Mouse (Mus musculus): ENCODE results near the gene Asb3. TPM values are rescaled to one million over a fixed set of nuclear protein-coding genes. Genes with fewer than 3 reads are reported as not detected.
"Not testable (repeated sequence)": the region's sequence is repeated elsewhere in the genome, so short reads cannot be mapped to it uniquely, and the experiment has no call there.

The Asb3 gene
- total RNA-seq, 1 experiment from 2014 or later = 18.7 TPM

DNA sequence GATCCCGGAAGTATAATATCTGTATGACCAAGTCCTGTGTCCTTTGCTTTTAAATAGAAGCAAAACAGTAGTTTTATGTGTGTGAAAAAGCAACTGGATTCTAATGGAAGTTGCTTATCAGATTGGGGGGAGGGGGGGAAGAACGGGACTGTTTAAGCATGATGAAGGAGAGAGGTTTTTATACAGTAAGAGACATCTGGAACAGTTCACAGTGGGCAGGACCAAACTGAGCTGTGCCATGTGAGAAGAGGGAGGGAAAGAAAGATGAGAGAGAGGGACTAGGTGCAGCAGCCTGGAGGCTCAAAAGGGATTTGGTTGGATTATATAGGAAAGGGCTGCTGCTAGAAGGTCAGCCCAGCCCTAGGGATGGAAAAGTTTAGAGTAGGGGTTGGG is 101.4 kb downstream of the Asb3 start:
- peak; percentile 44 to 49; a peak in 3 of 4 replicates for ATAC-seq (replicated peaks in 1 of 2; ENCODE audit: insufficient read depth in 1 of 2, low FRiP score in 2 of 2, low TSS enrichment in 1 of 2, low read depth in 1 of 2, poor library complexity in 2 of 2, severe bottlenecking in 2 of 2)

DNA sequence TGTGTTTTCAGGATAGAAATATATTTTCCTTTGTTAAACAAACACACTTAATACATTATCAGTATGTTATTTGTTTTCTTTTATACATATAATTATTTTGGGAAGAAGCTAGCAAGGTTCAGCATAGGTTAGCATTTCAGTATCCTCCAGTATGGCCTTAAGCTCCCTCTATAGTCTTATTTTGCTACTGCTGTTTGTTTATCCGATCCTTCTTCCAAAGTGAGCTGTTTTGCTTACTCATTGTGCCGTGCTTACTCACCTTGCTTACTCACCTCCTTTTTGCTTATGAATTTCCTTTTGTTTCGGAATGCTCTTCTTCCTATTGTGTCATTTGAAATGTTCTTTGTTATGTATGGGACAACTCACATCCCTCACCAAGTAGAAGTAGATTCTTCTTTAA is 111.5 kb downstream of the Asb3 start:
- no peak for ATAC-seq (replicated peaks in 1 of 2; ENCODE audit: insufficient read depth in 1 of 2, low FRiP score in 2 of 2, low TSS enrichment in 1 of 2, low read depth in 1 of 2, poor library complexity in 2 of 2, severe bottlenecking in 2 of 2)

GRCm38 (mm10) chr11:30998199-30998598 is 113.0 kb downstream of the Asb3 start:
- ATAC-seq (replicated peaks in 1 of 2; ENCODE audit: insufficient read depth in 1 of 2, low FRiP score in 2 of 2, low TSS enrichment in 1 of 2, low read depth in 1 of 2, poor library complexity in 2 of 2, severe bottlenecking in 2 of 2) = no peak

DNA sequence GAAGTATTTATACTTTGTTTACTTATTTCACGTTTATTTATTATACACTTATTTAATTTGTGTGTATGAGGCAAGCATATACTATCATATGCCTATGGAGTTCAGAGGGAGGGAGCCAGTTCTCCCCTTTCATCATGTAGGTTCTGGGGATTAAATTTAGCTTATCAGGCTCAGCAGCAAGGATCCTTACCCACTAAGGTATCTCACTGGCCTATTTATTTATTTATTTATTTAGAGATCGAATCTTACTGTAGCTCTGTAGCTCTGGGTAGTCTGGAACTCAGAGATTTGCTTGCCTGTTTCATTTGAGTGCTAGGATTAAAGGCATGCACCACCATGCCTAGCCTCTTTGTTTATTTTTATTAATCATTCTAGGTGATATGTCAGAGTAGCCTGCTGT is 113.5 kb downstream of the Asb3 start:
- no peak for ATAC-seq (replicated peaks in 1 of 2; ENCODE audit: insufficient read depth in 1 of 2, low FRiP score in 2 of 2, low TSS enrichment in 1 of 2, low read depth in 1 of 2, poor library complexity in 2 of 2, severe bottlenecking in 2 of 2)

- ATAC-seq (replicated peaks in 1 of 2; ENCODE audit: insufficient read depth in 1 of 2, low FRiP score in 2 of 2, low TSS enrichment in 1 of 2, low read depth in 1 of 2, poor library complexity in 2 of 2, severe bottlenecking in 2 of 2) = peak; percentile 56 to 70; a peak in 3 of 4 replicates
Observed at GRCm38 (mm10) chr11:31000028-31000427, 114.8 kb downstream of the Asb3 start.

GRCm38 (mm10) chr11:31001169-31001908 is 116.1 kb downstream of the Asb3 start:
- no peak for ATAC-seq (replicated peaks in 1 of 2; ENCODE audit: insufficient read depth in 1 of 2, low FRiP score in 2 of 2, low TSS enrichment in 1 of 2, low read depth in 1 of 2, poor library complexity in 2 of 2, severe bottlenecking in 2 of 2)

DNA sequence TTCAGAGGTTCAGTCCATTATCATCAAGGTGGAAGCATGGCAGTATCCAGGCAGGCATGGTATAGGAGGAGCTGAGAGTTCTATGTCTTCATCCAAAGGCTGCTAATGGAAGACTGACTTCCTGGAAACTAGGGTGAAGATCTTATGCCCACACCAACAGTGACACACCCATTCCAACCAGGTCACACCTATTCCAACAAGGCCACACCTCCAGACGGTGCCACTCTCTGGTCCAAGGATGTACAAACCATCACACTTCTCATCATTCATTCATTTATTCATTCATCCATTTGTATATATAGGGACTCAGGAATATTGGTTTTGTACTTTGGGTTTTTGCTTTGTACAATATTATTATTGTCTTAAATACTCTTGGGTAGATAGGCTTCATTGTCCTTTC is 124.5 kb downstream of the Asb3 start:
- not testable (repeated sequence) for ATAC-seq (replicated peaks in 1 of 2; ENCODE audit: insufficient read depth in 1 of 2, low FRiP score in 2 of 2, low TSS enrichment in 1 of 2, low read depth in 1 of 2, poor library complexity in 2 of 2, severe bottlenecking in 2 of 2)

DNA sequence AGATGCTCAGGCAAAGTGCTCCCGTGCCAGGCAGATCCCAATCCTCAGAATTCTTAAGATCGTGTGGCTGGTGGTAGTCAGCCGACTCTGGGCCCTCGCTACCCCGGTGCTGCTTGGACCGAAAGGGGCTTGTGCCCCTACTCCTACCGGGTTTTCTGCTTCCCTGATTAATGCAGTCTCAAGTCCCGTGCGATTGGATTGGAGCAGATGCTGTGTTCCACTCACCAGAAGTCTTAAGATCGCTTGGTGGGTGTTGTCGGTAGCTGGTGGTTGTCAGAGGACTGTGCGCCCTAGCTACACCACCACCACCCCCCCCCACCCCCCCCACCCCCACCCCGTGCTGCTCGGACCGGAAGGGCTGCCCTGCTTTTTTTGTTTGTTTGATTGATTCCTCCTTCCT is 132.2 kb downstream of the Asb3 start:
- ATAC-seq (replicated peaks in 1 of 2; ENCODE audit: insufficient read depth in 1 of 2, low FRiP score in 2 of 2, low TSS enrichment in 1 of 2, low read depth in 1 of 2, poor library complexity in 2 of 2, severe bottlenecking in 2 of 2) = not testable (repeated sequence)

GRCm38 (mm10) chr11:31034958-31035357 is 149.7 kb downstream of the Asb3 start:
- ATAC-seq (replicated peaks in 1 of 2; ENCODE audit: insufficient read depth in 1 of 2, low FRiP score in 2 of 2, low TSS enrichment in 1 of 2, low read depth in 1 of 2, poor library complexity in 2 of 2, severe bottlenecking in 2 of 2) = no peak

- no peak for ATAC-seq (replicated peaks in 1 of 2; ENCODE audit: insufficient read depth in 1 of 2, low FRiP score in 2 of 2, low TSS enrichment in 1 of 2, low read depth in 1 of 2, poor library complexity in 2 of 2, severe bottlenecking in 2 of 2)
Observed at GRCm38 (mm10) chr11:31089973-31090372, 204.8 kb downstream of the Asb3 start.

- ATAC-seq (replicated peaks in 1 of 2; ENCODE audit: insufficient read depth in 1 of 2, low FRiP score in 2 of 2, low TSS enrichment in 1 of 2, low read depth in 1 of 2, poor library complexity in 2 of 2, severe bottlenecking in 2 of 2) = no peak
Observed at GRCm38 (mm10) chr11:31090478-31090978, 205.3 kb downstream of the Asb3 start.

GRCm38 (mm10) chr11:31099519-31099918 is 214.3 kb downstream of the Asb3 start:
- not testable (repeated sequence) for ATAC-seq (replicated peaks in 1 of 2; ENCODE audit: insufficient read depth in 1 of 2, low FRiP score in 2 of 2, low TSS enrichment in 1 of 2, low read depth in 1 of 2, poor library complexity in 2 of 2, severe bottlenecking in 2 of 2)

GRCm38 (mm10) chr11:31102188-31102587 is 217.0 kb downstream of the Asb3 start:
- ATAC-seq (replicated peaks in 1 of 2; ENCODE audit: insufficient read depth in 1 of 2, low FRiP score in 2 of 2, low TSS enrichment in 1 of 2, low read depth in 1 of 2, poor library complexity in 2 of 2, severe bottlenecking in 2 of 2) = no peak

DNA sequence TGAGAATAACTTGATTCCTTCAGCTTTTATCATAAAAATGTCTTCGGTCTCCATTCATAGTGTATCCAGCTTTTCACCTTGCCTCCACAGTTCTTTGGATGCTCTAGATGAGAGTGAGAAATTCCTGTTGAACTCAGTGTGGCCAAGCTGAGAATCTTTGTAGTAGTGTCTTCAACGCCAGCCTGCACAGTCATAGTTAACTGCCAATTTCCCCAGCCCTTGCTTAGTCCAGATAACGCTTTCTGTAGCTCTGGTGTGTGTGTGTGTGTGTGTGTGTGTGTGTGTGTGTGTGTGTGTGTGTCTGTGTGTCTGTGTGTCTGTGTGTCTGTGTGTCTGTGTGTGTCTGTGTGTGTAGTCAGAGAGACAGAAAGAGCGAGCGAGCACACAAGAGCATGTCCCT is 220.1 kb downstream of the Asb3 start:
- ATAC-seq (replicated peaks in 1 of 2; ENCODE audit: insufficient read depth in 1 of 2, low FRiP score in 2 of 2, low TSS enrichment in 1 of 2, low read depth in 1 of 2, poor library complexity in 2 of 2, severe bottlenecking in 2 of 2) = no peak

DNA sequence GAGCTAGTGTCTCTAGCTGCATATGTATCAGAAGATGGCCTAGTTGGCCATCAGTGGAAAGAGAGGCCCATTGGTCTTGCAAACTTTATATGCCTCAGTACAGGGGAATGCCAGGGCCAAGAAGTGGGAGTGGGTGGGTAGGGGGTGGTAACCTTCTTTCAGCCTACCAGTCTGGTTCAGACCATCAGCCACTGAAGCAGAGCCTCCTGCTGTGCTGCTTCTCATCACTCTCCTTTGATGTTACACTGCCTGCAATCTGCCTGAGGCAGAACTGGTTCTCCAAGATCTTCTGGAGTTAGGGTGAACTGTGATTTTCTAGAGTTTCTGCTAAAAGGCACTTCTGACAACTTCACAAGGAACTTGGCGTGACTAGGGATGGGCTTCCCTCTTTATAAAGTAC is 241.7 kb downstream of the Asb3 start:
- not testable (repeated sequence) for ATAC-seq (replicated peaks in 1 of 2; ENCODE audit: insufficient read depth in 1 of 2, low FRiP score in 2 of 2, low TSS enrichment in 1 of 2, low read depth in 1 of 2, poor library complexity in 2 of 2, severe bottlenecking in 2 of 2)

GRCm38 (mm10) chr11:31133726-31134125 is 248.5 kb downstream of the Asb3 start:
- not testable (repeated sequence) for ATAC-seq (replicated peaks in 1 of 2; ENCODE audit: insufficient read depth in 1 of 2, low FRiP score in 2 of 2, low TSS enrichment in 1 of 2, low read depth in 1 of 2, poor library complexity in 2 of 2, severe bottlenecking in 2 of 2)

DNA sequence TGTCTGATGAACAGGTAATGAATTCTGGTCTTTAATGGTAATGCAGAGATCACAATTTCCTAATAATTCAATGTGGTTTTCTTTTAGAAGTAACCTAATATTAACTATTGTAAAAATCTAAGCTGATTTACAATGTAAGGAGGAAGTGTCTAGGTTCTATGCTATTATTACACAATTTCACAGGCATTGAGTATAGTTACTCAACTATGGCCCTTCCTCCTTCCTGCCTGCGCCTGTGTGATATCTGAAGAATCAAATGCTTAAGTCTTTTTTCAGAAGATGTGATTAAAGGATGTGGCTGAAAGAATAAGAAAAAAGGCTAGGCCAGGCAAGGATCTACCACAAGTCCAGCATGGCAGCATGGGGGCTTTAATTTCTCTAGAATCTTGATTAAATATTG is 249.6 kb downstream of the Asb3 start:
- not testable (repeated sequence) for ATAC-seq (replicated peaks in 1 of 2; ENCODE audit: insufficient read depth in 1 of 2, low FRiP score in 2 of 2, low TSS enrichment in 1 of 2, low read depth in 1 of 2, poor library complexity in 2 of 2, severe bottlenecking in 2 of 2)

DNA sequence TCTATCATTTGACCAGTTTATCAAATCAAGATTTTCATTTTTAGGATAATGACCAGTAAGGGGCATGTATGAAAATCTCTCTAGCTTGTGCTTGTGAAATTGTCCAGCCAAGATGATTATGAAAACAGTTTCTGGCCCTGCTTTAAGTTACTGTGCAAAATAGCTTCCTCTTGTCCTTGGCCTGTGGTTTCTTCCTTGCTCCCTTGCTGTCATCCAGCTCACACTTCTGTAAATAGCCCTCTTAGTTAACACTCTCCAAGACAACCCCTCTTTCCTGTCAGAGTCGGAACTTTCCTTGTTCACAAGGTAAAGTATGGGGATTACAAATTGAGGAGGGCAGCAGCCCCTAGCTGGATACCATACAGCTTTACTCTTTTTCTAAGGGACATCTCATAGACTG is 253.2 kb downstream of the Asb3 start:
- ATAC-seq (replicated peaks in 1 of 2; ENCODE audit: insufficient read depth in 1 of 2, low FRiP score in 2 of 2, low TSS enrichment in 1 of 2, low read depth in 1 of 2, poor library complexity in 2 of 2, severe bottlenecking in 2 of 2) = not testable (repeated sequence)

All from hematopoietic stem cell, adult 5-6 weeks (primary cell).